Mouse (Mus musculus) cerebellum, postnatal 25 days (tissue): ENCODE data around the gene Prc1.

Experiments
- DNase-seq, 2 experiments: peaks; one replicate each; pipeline ENCODE4 v3.0.0; 2021; ENCODE audit warnings: mixed read lengths in 2 of 2

Prc1 gene

DNA sequence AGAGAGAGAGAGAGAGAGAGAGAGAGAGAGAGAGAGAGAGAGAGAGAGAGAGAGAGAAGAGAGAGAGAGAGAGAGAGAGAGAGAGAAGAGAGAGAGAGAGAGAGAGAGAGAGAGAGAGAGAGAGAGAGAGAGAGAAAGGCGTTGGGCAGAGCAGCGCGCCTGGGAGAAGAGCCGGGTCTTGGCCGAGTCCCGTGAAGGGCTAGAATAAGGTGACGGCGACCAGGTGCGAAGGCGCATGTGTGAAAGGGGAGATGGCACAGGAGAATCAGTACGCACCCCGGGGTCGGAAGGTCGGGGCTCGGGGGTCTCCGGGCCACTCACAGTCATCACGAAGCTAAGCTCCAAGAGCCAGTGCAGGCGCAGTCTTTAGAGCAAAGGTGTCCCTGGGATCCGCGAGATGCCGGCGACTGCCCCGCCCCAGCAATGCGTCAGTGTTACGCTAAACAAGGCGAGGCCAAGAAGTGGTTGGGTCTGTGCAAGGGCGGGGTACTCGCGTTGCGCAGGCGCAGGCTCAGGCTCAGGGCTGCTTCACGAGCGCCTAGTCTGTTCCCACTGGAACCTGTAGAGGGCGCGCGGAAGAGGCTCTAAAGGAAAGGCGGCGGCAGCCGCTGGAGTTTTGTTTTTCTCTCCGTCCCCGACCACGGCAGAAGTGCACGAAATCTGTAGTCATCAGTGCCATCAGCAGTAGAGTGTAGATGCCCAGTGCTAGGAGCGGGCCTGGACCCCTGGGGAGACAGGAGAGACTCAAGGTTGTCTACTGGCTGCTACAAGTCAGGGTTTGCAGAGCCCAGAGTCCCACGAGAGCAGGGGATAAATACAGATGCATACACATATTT is 45.8 kb downstream of the Prc1 start:
- DNase-seq = peak; percentile 98 to 99

DNA sequence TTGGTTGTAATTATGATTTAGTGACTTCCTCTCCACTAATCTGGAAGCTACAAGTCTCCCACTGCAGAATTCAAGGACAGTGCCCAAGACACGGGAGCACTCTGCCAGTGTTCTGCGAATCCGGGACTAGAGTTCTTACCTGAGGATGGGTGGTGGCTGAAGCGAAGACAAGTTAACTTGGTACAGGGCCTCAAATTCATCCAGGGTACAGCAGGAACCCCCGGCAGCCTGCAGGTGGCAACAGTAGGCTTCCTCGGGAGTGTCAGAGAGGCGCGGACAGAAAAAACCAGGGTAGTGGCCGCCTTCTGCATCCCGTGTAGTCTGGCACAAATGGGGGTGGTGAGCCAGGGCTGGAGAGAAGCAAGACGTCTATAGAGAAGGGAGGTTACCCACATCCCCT is 46.5 kb downstream of the Prc1 start, which contains the start of gene Unc45a:
Unc45a (minus strand) TSS at position 213 of the 400 bp plus-strand sequence.
- peak; percentile 69 to 77 for DNase-seq

DNA sequence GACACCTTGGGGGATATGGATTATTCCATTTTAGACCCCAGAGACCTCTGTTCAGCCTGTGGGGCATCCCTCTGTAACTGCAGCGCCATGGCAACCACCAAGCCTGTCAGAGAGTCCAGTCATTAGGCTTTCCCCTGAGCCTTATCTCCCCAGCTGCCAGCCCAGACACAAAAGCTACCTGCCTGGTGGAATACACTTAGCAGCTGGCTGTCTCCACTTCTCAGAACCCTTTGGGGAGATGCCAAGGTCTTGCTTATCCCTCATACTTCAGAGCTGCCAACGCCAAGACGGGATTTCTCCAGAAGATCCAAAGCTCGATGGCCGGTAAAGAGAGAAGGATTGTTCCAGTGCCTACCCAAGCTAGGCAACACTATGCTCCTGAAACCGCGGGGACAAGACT is 47.5 kb downstream of the Prc1 start:
- DNase-seq = no peak

DNA sequence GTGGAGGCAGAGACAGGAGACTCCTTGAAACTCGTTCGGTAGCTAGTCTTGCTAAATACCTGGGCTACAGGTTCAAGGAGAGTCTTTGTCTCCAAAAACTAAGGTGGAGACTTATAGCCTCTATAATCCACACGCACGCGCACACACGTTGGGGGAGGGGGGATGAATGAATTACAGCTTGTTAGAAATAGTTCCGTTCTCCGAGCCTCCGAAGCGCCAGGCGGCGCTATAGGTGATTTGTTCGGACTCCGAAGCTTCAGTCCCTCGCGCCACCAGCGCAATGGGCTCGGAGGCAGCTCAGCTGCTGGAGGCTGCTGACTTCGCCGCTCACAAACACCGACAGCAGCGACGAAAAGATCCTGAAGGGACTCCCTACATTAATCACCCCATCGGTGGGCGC is 48.6 kb downstream of the Prc1 start, which contains the start of gene Hddc3:
Hddc3 (plus strand) TSS at position 247 of the 400 bp plus-strand sequence.
- peak; percentile 97 to 99 for DNase-seq

DNA sequence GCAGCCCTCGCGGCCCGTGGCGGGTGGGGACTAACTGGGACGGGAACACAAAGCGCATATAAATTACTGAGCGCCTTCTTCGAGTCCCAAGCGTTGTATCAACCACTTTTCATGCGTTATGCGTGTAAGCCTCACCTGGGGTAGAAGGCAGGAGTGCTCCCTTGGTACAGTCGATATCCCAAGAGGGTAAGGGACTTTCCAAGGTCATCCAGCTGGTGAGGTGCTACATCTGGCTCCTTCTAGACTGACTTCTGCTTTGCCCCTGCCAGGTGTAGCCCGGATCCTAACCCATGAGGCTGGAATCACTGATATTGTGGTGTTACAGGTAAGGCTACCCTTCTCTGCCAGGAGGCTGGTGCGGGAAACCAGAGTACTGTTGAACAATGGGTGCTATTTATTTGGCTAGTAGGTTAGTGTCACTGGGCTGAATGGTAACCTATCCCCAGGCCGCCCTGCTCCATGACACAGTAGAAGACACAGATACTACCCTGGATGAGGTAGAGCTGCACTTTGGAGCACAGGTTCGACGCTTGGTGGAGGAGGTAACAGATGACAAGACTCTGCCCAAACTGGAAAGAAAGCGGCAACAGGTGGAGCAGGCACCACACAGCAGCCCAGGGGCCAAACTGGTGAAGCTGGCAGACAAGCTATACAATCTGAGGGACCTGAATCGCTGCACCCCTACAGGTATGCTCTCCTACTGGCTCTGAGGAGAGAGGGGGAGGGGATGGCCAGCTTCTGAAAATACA is 49.2 kb downstream of the Prc1 start:
- no peak for DNase-seq

DNA sequence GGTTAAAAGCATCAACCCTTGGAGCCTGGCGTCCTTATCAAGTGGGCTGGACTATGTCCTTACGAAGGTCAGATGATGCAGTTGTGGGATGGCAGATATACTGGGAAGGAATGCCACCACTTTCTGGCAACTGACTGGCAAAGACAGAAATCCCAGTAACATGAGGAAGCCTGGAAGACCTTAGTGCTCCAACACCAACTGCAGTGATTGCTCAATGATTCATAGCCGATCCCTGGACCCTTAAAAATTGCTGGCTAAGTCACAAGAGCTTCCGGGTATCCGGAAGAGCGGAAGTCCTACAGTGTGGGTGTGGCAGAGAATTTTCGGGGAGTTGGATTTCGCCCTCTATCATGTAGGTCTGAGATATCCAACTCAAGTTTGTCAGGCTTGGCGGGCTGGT is 51.9 kb downstream of the Prc1 start:
- no peak for DNase-seq

DNA sequence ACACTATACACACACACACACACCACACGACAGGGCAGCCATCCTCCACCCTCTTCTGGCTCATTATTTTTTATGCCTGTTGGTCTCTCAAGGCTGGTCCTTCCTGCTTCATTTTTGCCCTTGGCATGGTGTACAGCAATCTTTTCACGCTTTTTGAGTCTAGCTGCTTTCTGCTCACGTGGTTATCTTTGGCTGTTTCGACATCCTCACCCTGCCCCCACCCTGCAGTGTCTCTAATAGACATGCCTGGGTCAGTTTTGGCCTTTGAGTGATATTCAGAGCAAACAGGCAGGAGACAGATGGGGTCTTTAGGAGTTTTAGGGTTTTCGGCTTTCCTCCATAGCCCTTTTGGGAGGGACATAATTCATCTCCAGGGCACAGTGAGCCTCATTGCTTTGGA is 52.6 kb downstream of the Prc1 start:
- DNase-seq = no peak

DNA sequence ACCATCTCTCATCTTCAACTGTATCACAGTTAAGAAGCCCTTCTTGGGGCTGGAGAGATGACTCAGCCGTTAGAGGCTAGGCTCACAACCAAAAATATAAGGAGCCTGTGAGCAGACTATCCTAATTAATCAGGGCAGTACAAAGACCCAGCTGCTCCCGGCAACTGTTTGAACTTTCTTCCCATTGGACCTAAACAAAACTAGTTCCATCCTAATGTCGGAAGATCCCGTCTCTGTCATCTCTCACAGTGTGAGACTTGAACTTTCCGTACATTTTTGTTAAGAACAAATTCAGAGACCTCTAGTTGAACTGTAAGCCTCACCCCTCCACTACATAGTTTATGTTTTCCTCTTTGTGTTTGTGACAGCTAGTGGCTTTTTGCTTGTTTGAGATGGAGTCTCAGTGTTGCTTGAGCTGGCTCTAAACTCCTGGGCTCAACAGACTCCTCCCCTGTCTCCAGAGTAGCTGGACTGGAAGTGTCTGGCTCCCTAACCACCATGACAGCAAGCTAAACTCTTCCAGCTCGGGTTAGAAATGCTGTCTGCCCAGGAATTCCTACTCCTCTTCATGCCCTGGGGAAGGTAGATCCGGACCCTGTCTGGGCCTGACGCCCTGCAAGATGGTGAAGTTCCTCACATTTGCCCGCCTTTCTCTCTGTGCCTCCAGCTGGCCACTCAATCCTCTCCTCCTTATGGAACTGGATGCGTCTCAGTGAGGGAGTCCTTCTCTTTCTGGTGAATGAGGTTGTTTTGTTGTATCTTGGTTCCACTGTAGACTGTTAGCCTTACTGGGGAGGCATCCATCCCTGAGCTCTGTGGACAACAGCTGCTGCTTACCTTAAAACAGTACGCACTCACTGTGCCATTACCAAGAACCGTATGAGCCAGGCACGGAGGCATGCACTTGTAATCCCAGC is 53.7 kb downstream of the Prc1 start:
- DNase-seq = no peak

DNA sequence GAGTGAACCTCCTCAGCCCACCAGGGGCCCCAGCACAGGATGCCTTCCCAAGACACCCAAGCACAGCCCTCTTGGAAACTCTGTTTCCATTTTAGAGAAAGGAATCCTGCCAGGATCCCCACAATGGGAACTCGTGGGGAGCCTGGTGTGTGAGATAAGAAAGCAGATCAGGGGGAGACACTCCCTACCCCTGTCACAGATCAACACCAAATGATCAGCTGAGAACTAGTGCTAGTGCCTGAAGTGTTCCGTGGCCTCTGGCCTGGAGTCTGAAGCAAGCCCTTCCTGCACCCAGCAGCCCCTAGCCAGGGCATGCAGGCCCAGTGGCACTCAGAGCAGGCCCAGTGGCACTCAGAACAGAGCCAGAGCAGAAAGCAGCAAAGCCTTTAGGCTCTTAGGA is 56.6 kb downstream of the Prc1 start:
- no peak for DNase-seq

DNA sequence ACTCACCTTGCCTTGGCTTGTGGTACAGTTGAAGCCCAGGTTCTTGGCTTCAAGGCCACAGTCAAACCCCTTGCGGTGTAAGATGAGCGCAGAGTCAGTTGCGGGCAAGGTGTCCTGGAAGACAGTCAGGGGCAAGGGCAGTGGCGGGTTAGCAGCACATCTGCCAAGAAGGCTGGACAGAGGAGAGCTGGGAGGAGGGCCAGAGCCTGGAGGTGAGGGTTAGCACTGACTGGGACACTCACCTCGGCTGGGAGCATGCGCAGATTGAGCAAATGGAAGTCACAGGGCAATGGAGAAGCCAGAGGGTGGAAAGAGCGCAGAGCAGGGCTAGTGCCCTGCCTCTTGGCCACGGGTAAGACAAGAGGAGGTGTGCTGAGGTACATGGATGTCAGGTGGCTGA is 58.7 kb downstream of the Prc1 start:
- no peak for DNase-seq

DNA sequence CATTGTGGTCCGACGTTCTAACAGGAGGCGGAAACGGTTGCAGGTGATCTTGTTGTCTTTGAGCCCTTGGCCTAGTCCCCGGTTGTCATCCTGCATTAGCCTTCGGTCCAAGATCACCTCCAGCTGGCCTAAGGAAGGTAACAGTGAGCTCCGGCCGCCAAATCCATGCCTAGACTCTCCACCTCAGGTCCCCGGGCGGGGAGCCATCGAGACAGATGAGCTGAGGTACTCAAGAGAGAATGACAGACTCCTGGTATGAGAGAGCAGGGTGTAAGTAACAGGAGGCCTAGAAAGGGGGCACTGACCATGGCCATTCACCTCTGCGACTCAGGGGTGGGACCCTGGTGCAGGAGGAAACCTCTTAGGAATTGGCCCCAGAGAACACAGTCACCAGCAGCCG is 62.1 kb downstream of the Prc1 start:
- DNase-seq = peak; percentile 44 to 58

DNA sequence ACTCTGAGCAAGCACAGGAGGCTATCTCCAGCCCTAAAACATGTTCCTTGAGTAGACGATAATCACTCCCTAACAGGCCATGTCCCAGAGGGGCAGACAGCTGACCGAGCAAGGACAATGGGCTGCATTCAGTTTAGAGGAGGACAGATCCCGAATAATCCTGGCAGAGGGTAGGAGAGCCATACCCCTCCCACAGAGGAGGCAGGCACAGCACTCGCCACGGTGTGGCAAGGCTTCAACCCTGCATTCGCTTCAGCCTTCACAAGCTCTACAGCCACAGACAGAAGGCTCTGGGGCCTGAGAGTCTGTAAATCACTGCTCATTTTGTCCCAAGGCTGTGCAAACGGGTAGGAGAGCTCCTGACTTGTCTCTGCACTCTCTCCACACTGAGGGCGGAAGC is 62.9 kb downstream of the Prc1 start:
- DNase-seq = peak in 1 of 2 experiments; percentile 23

DNA sequence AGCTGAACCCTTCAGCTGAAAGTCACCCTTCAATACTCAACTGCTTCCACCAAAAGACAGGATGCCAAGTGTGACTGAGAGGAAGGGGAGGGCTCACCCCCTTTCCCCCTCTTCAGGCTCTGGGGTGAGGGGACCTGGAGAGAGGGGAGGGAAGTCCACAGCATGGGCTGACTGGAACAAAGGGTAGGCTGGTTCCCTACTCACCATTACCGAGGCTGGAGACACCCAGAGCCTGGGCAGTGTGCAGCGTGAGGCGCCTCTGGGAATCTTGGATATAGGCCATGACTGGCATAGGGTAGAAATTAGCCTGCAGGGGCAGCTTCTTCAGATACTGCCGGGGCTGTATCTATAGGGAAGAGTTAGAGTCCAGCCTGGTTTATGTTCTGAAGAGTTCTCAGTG is 63.8 kb downstream of the Prc1 start:
- peak in 1 of 2 experiments; percentile 9 for DNase-seq

DNA sequence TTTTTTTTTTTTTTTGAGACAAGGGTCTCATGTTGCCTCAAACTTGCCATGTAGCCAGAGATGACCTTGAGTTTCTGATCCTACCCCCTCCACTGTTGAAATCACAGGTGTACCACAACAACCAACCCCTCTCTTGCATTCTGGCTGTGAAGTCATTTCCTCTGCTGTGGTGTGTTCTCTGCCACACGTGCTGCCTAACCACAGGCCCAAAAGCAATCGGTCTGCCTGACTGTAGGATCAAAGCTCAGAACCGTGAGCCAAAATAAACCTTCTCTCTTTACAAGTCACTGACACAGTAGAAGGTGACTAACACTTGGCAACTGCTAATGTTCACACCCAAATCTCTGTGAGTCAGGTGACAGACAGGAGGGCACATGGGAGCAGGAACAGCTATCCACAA is 66.2 kb downstream of the Prc1 start:
- DNase-seq = no peak

DNA sequence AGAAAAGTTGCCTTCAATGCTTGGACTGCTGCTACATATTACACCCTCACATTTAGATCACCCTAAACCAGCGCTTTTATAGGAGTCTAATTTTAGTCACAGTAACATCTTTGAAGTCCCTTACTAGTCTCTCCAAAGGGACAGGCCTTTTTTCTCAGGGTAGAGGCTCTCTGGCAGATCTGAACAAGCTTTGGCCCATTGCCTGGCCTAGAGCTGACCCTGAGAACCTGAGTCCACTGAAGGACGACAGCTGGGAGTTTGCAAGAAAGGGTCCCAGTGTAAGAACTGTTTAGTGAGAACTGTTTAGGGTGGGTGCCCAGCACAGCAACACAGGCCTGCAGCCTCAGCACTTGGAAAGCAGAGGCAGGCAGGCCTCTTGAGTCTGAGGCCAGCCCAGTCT is 71.5 kb downstream of the Prc1 start:
- no peak for DNase-seq
